Mouse (Mus musculus): Measurements from ENCODE around the gene Phldb2. TPM values are rescaled to one million over a fixed set of nuclear protein-coding genes. Genes with fewer than 3 reads are reported as not detected.

The Phldb2 gene
- polyA plus RNA-seq (2014; fragmentation: Illumina TruSeq; extraction: RNeasy Lipid Tissue Mini Kit (QIAGEN cat#74804); ENCODE audit: insufficient read depth, low read depth, low replicate concordance), result 28.2 TPM

GRCm38 (mm10) chr16:45953394-45953793, at the start of gene Phldb2:
TSS of gene Phldb2 (minus strand) at chr16:45953598.

GRCm38 (mm10) chr16:45742615-45743476, 210.6 kb downstream of the Phldb2 start, which contains the start of gene Abhd10:
TSS of gene Abhd10 (minus strand) at chr16:45742955.

GRCm38 (mm10) chr16:45724061-45724741, 229.2 kb downstream of the Phldb2 start, which contains the start of gene Tagln3:
TSS of gene Tagln3 (minus strand) at chr16:45724608.

Other genes with a start within 250 kb of the Phldb2 start
- gene Tagln3, start 229.0 kb downstream of the Phldb2 start, polyA plus RNA-seq (2014; fragmentation: Illumina TruSeq; extraction: RNeasy Lipid Tissue Mini Kit (QIAGEN cat#74804); ENCODE audit: insufficient read depth, low read depth, low replicate concordance), result 0.52 TPM
- gene Abhd10, start 210.6 kb downstream of the Phldb2 start, polyA plus RNA-seq (2014; fragmentation: Illumina TruSeq; extraction: RNeasy Lipid Tissue Mini Kit (QIAGEN cat#74804); ENCODE audit: insufficient read depth, low read depth, low replicate concordance), result 9.7 TPM
- gene Plcxd2, start 56.6 kb upstream of the Phldb2 start, polyA plus RNA-seq (2014; fragmentation: Illumina TruSeq; extraction: RNeasy Lipid Tissue Mini Kit (QIAGEN cat#74804); ENCODE audit: insufficient read depth, low read depth, low replicate concordance), result 0.46 TPM
- 1.4 TPM for gene Cd96, start 166.7 kb upstream of the Phldb2 start, polyA plus RNA-seq (2014; fragmentation: Illumina TruSeq; extraction: RNeasy Lipid Tissue Mini Kit (QIAGEN cat#74804); ENCODE audit: insufficient read depth, low read depth, low replicate concordance)
- gene Gm4737, start 201.5 kb upstream of the Phldb2 start, polyA plus RNA-seq (2014; fragmentation: Illumina TruSeq; extraction: RNeasy Lipid Tissue Mini Kit (QIAGEN cat#74804); ENCODE audit: insufficient read depth, low read depth, low replicate concordance), result 0.79 TPM

Measured in lung, adult 10 weeks (tissue).